Mouse (Mus musculus) kidney, postnatal 0 days (tissue): ENCODE measurements at regions not wholly inside any gene's neighbourhood (a gene's known extent, or its start where the extent isn't known, plus 50 kb on each side); places are given as distances from the start of the nearest gene placed in this dataset.

ENCODE experiments used
- ATAC-seq: fragments of 200-750 bp; cut with Nextera tagmentation; replicated peaks from 2 replicates; pipeline ENCODE4 v1.8.0; 2017; ENCODE audit warnings: low read depth, moderate number of reproducible peaks, moderate TSS enrichment, moderate library complexity; ENCODE audit not compliant: low FRiP score
- DNase-seq: peaks from one replicate; pipeline ENCODE4 v3.0.0-alpha.2; 2016; ENCODE audit warnings: low spot score
- H3K27ac ChIP-seq: fragments of 300-500 bp; sonication (generic); 2 replicates; pipeline ENCODE4 v1.5.1; 2014; ENCODE audit warnings: mild to moderate bottlenecking
- H3K27me3 ChIP-seq: fragments of 300-500 bp; sonication (generic); 2 replicates; pipeline ENCODE4 v1.6.1; 2014; ENCODE audit warnings: low read length, mixed read lengths; ENCODE audit not compliant: insufficient read depth
- H3K36me3 ChIP-seq: fragments of 300-500 bp; sonication (generic); 2 replicates; pipeline ENCODE4 v1.6.1; 2014; ENCODE audit warnings: low read length, mixed read lengths; ENCODE audit not compliant: insufficient read depth
- H3K4me1 ChIP-seq: fragments of 300-500 bp; sonication (generic); replicated peaks from 2 replicates; pipeline ENCODE4 v1.6.1; 2014; ENCODE audit warnings: antibody characterized with exemption, low read length, mixed read lengths; ENCODE audit not compliant: insufficient read depth
- H3K4me2 ChIP-seq: fragments of 300-500 bp; sonication (generic); 2 replicates; pipeline ENCODE4 v1.6.1; 2014; ENCODE audit warnings: mild to moderate bottlenecking, low read length, moderate library complexity, mixed read lengths
- H3K4me3 ChIP-seq: fragments of 300-500 bp; sonication (generic); replicated peaks from 2 replicates; pipeline ENCODE4 v1.5.1; 2014; ENCODE audit warnings: low read depth, low read length
- H3K9ac ChIP-seq: fragments of 300-500 bp; sonication (generic); 2 replicates; pipeline ENCODE4 v1.6.1; 2014; ENCODE audit warnings: low read depth, low read length
- H3K9me3 ChIP-seq: fragments of 300-500 bp; sonication (generic); replicated peaks from 2 replicates; pipeline ENCODE4 v1.6.1; 2016; ENCODE audit warnings: low read length, inconsistent platforms, mixed read lengths
- CTCF ChIP-seq: IDR thresholded peaks from 2 replicates; pipeline ENCODE4 v1.5.1; 2016; ENCODE audit warnings: antibody characterized with exemption, low read depth, mild to moderate bottlenecking, moderate library complexity
- WGBS: fragments of 180-500 bp; shearing (Covaris S2); extraction: QIAGEN DNeasy Blood & Tissue Kit; methylation state at CpG from one replicate; pipeline ENCODE4 v1.1.7; 2014; 5-methylcytosine and 5-hydroxymethylcytosine counted together

DNA sequence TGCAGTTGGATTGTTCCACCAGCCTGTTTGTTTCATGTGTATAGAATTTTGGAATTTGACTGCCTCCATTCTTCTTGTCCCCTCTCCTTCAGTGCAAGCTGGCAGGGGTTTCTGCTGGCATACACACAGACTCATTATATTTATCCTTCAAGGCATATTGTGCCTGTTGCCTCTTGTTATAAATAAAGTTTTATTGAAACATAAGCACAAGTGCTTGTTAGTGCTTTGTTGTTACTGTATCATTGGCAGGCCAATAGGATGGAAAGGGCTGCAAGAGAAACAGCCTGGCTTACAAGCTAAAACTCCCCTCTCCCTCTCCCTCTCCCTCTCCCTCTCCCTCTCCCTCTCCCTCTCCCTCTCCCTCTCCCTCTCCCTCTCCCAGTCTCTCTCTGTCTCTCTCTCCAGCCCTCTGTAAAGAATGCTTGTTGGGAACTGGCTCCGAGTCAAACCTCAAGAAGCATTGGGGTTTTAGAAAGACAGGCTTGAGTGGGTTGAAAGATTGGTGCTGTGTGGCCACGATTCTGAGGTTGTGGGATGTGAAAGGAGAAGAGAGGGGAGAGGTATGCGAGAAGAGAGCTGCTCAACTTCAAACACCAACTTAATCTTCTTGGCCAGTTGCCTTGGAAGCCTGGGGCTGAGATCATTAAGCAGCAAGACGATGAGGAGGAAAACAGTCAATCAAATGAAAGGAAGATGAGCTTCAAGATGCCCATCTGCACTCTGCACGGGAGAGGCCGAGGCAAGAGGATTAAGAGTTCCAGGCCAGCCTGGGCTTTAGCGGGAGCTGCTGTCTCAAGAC lies 258.1 kb upstream of the Prok2 start:
- Histone ChIP-seq H3K4me2 (no peak overlapping the region), H3K4me3 (no peak overlapping the region), H3K9me3 (no peaks in the 10 kb centered on the region), H3K4me1 (no peaks in the 10 kb centered on the region), H3K36me3 (no peaks in the 10 kb centered on the region), H3K27me3 (no peaks in the 10 kb centered on the region), H3K27ac (no peak overlapping the region), H3K9ac (no peak overlapping the region)
- no peak for ATAC-seq
- TF ChIP-seq CTCF, result no peak
- 17% methylated on average over 7 of the region's 7 CpGs for WGBS
- peak; percentile 28 for DNase-seq

DNA sequence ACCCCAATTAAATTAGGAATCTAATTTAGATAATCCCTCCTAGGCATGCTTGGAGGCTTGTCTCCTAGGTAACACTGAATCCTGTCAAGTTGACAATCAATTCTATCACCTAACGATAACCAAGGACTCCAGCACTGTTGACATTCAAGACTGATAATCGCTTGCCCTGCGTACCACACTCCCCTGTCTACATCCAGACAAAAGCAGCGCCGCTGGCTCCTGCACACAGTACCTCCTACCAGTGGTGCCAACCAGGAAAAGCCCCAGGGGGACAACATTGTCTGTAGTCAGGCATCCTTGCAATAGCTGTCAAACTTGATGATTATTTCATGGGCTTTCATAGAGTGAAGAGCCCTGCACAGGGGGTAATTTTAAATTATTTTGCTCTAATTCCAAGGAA lies 253.4 kb upstream of the Prok2 start:
- no peak overlapping the region for H3K27ac ChIP-seq
- H3K36me3 ChIP-seq, result no peaks in the 10 kb centered on the region
- no peak for DNase-seq
- WGBS, result 82% methylated on average over 5 of the region's 5 CpGs
- no peak overlapping the region for H3K9ac ChIP-seq
- no peaks in the 10 kb centered on the region for H3K27me3 ChIP-seq
- no peak for ATAC-seq
- H3K4me3 ChIP-seq, result no peak overlapping the region
- H3K4me1 ChIP-seq, result no peaks in the 10 kb centered on the region
- H3K4me2 ChIP-seq, result no peak overlapping the region
- no peak for TF ChIP-seq CTCF
- no peaks in the 10 kb centered on the region for H3K9me3 ChIP-seq

DNA sequence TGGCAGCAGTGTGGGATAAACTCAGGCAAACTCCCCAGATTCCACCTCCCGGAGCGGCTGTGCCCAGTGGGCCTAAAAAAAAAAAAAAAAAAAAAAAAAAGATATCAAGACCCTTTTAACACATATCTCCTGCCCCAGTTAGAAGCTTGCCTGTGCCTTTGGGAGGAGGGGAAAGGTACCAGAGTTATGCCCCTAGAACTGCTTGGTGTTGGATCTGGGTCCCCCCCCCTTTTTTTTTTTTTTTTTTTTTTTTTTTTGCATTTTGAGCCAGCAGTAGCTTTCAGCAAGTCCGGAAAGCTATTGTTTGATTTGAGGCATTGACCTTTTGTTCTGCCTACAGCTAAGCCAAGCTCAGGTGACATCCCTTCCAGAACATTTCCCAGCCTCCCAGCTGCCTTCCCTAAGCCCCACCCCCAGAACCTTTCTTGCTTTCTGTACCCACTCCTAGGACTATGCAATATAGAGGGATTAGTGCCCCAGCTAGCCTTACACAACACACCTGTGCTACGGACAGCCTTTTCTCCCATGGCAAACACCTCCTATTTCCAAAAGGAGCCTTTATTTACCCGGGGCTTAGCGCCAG lies 252.1 kb upstream of the Prok2 start:
- no peaks in the 10 kb centered on the region for H3K27me3 ChIP-seq
- no peak overlapping the region for H3K4me2 ChIP-seq
- DNase-seq, result no peak
- no peak for TF ChIP-seq CTCF
- WGBS, result 73% methylated on average over 6 of the region's 6 CpGs
- H3K27ac ChIP-seq, result no peak overlapping the region
- H3K36me3 ChIP-seq, result no peaks in the 10 kb centered on the region
- no peak overlapping the region for H3K9ac ChIP-seq
- H3K4me1 ChIP-seq, result no peaks in the 10 kb centered on the region
- no peaks in the 10 kb centered on the region for H3K9me3 ChIP-seq
- no peak for ATAC-seq
- H3K4me3 ChIP-seq, result no peak overlapping the region

DNA sequence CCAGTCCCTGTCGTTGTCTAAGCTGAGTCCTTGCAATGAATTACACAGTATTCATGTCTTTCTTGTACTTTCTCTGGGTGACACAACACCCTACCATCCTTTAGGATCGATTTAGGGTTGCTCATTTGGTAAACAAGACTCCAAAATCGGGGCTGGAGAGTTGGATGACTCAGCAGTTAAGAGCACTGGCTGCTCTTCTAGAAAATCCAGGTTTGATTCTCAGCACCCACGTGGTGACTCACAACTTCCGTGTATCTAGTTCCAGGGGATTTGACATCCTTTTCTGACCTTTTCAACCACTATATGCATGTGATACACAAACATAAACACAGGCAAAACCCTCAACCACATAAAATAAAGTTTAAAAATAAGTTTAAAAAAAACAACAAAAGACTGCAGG lies 250.0 kb upstream of the Prok2 start:
- Histone ChIP-seq H3K27ac (no peak overlapping the region), H3K9ac (no peak overlapping the region), H3K4me1 (no peaks in the 10 kb centered on the region), H3K27me3 (no peaks in the 10 kb centered on the region), H3K4me3 (no peak overlapping the region), H3K4me2 (no peak overlapping the region), H3K36me3 (no peaks in the 10 kb centered on the region), H3K9me3 (no peaks in the 10 kb centered on the region)
- ATAC-seq (no peak), DNase-seq (no peak)
- WGBS, result 69% methylated on average over 5 of the region's 5 CpGs
- TF ChIP-seq CTCF, result no peak

DNA sequence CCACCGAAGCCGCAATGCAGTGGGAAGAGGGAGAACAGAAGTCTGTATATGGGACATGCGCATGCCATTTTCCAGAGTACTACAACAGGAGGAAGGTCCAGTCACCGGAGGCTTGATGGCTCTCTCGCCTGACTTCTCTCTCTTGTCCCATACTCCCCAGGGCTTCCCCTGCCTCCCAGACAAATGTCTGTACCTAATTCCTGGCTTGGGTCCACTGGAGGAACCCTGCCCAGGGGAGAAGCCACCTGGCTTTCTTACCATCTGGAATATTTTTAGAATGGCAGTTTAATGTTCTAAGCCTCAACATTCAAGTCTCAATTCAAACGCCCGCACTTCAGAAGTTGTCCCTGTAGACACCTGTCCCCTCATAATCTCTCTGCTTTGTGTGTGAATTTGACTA lies 249.3 kb upstream of the Prok2 start:
- Histone ChIP-seq H3K9ac (no peak overlapping the region), H3K36me3 (no peaks in the 10 kb centered on the region), H3K4me1 (no peaks in the 10 kb centered on the region), H3K27ac (no peak overlapping the region), H3K9me3 (no peaks in the 10 kb centered on the region), H3K4me3 (no peak overlapping the region), H3K27me3 (no peaks in the 10 kb centered on the region), H3K4me2 (no peak overlapping the region)
- 82% methylated on average over 7 of the region's 7 CpGs for WGBS
- DNase-seq (no peak), ATAC-seq (no peak)
- TF ChIP-seq CTCF, result no peak

DNA sequence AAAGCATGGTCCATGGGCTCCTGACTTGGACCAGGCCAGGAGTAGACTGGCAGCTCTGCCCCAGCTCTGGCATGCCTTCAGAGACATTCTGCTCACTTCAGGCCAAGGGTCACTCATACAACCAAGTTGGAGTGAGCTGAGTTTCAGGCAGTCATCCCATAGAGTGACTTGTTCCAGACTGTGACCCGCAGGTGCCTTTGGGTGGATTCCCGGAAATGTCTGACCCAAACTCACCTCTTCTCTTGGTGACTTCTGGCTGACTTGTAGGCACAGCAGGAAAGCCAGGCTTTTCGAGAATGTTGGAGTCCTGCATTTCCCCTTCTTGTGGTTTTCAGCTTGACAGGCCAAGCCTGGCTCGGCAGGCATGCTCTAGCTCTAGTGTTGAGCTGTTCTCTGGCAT lies 248.3 kb upstream of the Prok2 start:
- Histone ChIP-seq H3K9ac (no peak overlapping the region), H3K27ac (no peak overlapping the region), H3K36me3 (no peaks in the 10 kb centered on the region), H3K9me3 (no peaks in the 10 kb centered on the region), H3K4me2 (no peak overlapping the region), H3K4me1 (no peaks in the 10 kb centered on the region), H3K27me3 (no peaks in the 10 kb centered on the region), H3K4me3 (no peak overlapping the region)
- no peak for TF ChIP-seq CTCF
- 68% methylated on average over 4 of the region's 4 CpGs for WGBS
- ATAC-seq (no peak), DNase-seq (no peak)

DNA sequence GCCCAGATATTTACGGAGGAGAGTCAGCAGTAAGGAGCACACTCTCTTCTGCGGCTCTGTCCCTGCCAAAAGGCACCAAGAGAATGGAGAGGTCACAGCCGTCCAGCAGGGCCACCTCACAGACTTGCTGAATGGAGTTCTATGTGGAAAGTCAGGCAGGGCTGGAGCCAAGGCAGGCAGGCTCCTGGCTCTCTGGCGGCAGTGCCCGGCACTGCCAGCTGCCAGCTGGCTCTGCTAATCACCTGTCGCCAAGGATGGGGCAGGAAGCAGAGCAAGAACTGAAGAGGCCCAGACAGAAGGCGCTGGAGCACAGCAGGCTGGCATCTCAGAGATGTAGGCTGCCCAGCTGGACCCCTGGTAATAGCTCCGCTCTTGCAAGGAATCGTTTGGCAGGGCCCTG lies 245.2 kb upstream of the Prok2 start:
- Histone ChIP-seq H3K4me2 (no peak overlapping the region), H3K4me1 (no peaks in the 10 kb centered on the region; the same call in 1 of the 2 replicates), H3K9ac (no peak overlapping the region), H3K4me3 (no peak overlapping the region), H3K27me3 (no peaks in the 10 kb centered on the region), H3K9me3 (no peaks in the 10 kb centered on the region), H3K36me3 (no peaks in the 10 kb centered on the region), H3K27ac (no peak overlapping the region)
- DNase-seq (no peak), ATAC-seq (no peak)
- no peak for TF ChIP-seq CTCF
- WGBS, result 43% methylated on average over 9 of the region's 9 CpGs
